Mouse (Mus musculus) heart, embryonic 13.5 days (tissue): ENCODE data around the gene Gbp8. TPM values are rescaled to one million over a fixed set of nuclear protein-coding genes. Genes with fewer than 3 reads are reported as not detected.
"Not testable (repeated sequence)": the region's sequence is repeated elsewhere in the genome, so short reads cannot be mapped to it uniquely, and the experiment has no call there.

Experiments
- ATAC-seq: fragments of 200-750 bp; cut with Nextera tagmentation; 2 replicates; pipeline ENCODE4 v1.8.0; 2017; ENCODE audit warnings: moderate TSS enrichment; ENCODE audit not compliant: insufficient number of reproducible peaks, low FRiP score, low TSS enrichment; ENCODE audit errors: extremely low read depth
- H3K27ac ChIP-seq: fragments of 300-500 bp; sonication (generic); replicated peaks from 2 replicates; pipeline ENCODE4 v1.5.1; 2015; ENCODE audit warnings: moderate library complexity, mild to moderate bottlenecking, inconsistent platforms
- H3K27me3 ChIP-seq: fragments of 300-500 bp; sonication (generic); replicated peaks from 2 replicates; pipeline ENCODE4 v1.6.1; 2015; ENCODE audit warnings: mild to moderate bottlenecking, inconsistent platforms
- H3K36me3 ChIP-seq: fragments of 300-500 bp; sonication (generic); 2 replicates; pipeline ENCODE4 v1.6.1; 2015; ENCODE audit warnings: mild to moderate bottlenecking, inconsistent platforms
- H3K4me1 ChIP-seq: fragments of 300-500 bp; sonication (generic); 2 replicates; pipeline ENCODE4 v1.6.1; 2015; ENCODE audit warnings: inconsistent platforms
- H3K4me2 ChIP-seq: fragments of 300-500 bp; sonication (generic); 2 replicates; pipeline ENCODE4 v1.6.1; 2015; ENCODE audit warnings: inconsistent platforms, mild to moderate bottlenecking, moderate library complexity
- H3K4me3 ChIP-seq: fragments of 300-500 bp; sonication (generic); 2 replicates; pipeline ENCODE4 v1.5.1; 2015; ENCODE audit warnings: moderate library complexity, mild to moderate bottlenecking, inconsistent platforms
- H3K9ac ChIP-seq: fragments of 300-500 bp; sonication (generic); 2 replicates; pipeline ENCODE4 v1.6.1; 2015; ENCODE audit warnings: inconsistent platforms, mild to moderate bottlenecking, moderate library complexity
- H3K9me3 ChIP-seq: fragments of 300-500 bp; sonication (generic); 2 replicates; pipeline ENCODE4 v1.6.1; 2016; ENCODE audit warnings: inconsistent platforms
- WGBS: fragments of 180-500 bp; shearing (Covaris S2); methylation state at CpG from one replicate; pipeline ENCODE4 v1.1.7; 2015; ENCODE audit warnings: mixed read lengths; 5-methylcytosine and 5-hydroxymethylcytosine counted together
- polyA plus RNA-seq: library from polyadenylated mRNA; unstranded; fragments of >200 nt; fragmentation: Nextera tagmentation; extraction: Ambion mirVana; gene quantifications from 2 replicates; pipeline ENCODE4 v1.2.1, GENCODE M21; 2015

Gbp8 gene
- 1.3 and 1.4 TPM in 2 replicates for polyA plus RNA-seq

GRCm38 (mm10) chr5:105139409-105140088, at the start of gene Gbp8, which contains the start of the genes Gbp9 and Gbp4:
Gene Gbp8, minus strand, starts transcription at chr5:105139540.
Gene Gbp9, minus strand, starts transcription at chr5:105139539.
Gene Gbp4, minus strand, starts transcription at chr5:105139586.
- not testable (repeated sequence) for H3K27me3 ChIP-seq, H3K4me1 ChIP-seq, H3K36me3 ChIP-seq, H3K9ac ChIP-seq, H3K9me3 ChIP-seq
- Histone ChIP-seq H3K4me3 (peak within 1 kb of the TSS; percentile 25), H3K27ac (peak within 1 kb of the TSS; percentile 58; the same call in 1 of the 2 replicates), H3K4me2 (peak within 1 kb of the TSS; percentile 16)
- ATAC-seq = peak; percentile 58; the same call in 1 of the 2 replicates
- WGBS = 20% methylated on average over 2 of the region's 2 CpGs

DNA sequence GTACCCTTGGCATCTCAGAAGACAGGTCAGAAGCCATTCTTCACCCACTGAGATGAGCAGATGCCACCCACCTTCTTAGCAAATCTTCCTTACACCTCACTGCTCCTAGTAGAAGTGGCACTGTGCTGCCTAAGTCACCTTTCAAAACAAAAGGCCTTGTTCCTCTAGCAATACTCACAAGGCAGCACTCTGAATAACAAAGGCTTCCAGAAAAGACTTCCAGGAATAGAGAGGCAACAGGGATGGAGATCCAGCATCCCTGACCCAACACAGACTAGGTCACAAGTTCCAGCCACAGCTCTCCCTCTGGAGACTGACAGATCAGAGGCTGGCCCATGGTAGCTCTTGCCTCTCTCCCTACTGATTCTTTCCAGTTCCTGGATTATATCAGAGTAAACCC, 42.1 kb upstream of the Gbp8 start:
- no peaks in the 10 kb centered on the region for H3K27me3 ChIP-seq
- no peak overlapping the region for H3K9ac ChIP-seq
- no peak overlapping the region for H3K27ac ChIP-seq
- no peak for ATAC-seq
- H3K4me3 ChIP-seq = no peak overlapping the region
- H3K36me3 ChIP-seq = no peaks in the 10 kb centered on the region
- no peak overlapping the region for H3K4me2 ChIP-seq
- no peaks in the 10 kb centered on the region for H3K9me3 ChIP-seq
- H3K4me1 ChIP-seq = no peaks in the 10 kb centered on the region

DNA sequence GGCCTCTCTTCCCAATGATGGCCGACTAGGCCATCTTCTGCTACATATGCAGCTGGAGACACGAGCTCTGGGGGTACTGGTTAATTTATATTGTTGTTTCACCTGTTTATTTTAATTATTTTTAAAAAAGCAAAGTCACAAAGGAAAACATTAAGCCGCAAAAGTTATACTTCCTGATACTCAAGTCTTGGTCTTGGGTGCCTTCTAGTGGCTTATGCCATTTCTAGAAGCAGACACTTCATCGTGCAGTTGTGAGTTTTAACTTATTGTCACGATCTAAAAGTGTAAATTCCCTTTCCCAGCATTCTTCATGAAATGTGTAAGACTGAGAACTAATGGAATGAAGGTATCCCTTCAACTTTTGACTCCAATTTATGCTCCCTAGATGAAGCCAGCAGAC, 17.2 kb upstream of the Gbp8 start:
- Histone ChIP-seq H3K4me2 (no peak overlapping the region), H3K4me3 (no peak overlapping the region), H3K36me3 (no peaks in the 10 kb centered on the region), H3K4me1 (no peaks in the 10 kb centered on the region), H3K9ac (no peak overlapping the region), H3K9me3 (no peaks in the 10 kb centered on the region), H3K27ac (no peak overlapping the region), H3K27me3 (no peaks in the 10 kb centered on the region)
- 71% methylated on average over 5 of the region's 5 CpGs for WGBS
- ATAC-seq = no peak

DNA sequence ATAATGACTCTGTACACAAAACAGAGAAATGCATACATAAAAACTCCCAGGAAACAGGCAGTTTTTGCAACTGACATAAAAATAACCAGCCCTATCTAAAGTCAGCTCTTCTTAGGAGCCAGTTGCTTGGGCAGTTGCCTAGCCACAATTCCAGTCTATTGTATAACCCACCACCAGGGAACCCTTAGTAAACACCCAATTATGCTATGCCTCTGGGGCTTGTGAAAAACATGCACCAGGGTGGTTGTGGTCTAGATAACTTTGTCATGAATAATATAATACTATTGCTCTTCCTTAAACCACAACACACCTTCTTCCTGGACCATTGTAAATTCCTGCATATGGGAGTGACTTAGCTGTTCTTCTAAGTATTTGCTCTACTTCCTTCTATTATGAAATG, 14.7 kb upstream of the Gbp8 start:
- no peaks in the 10 kb centered on the region for H3K4me1 ChIP-seq
- H3K9ac ChIP-seq = no peak overlapping the region
- H3K9me3 ChIP-seq = no peaks in the 10 kb centered on the region
- no peak overlapping the region for H3K27ac ChIP-seq
- H3K27me3 ChIP-seq = no peaks in the 10 kb centered on the region
- no peak overlapping the region for H3K4me3 ChIP-seq
- no peak overlapping the region for H3K4me2 ChIP-seq
- ATAC-seq = no peak
- no peaks in the 10 kb centered on the region for H3K36me3 ChIP-seq

GRCm38 (mm10) chr5:105148062-105148461, 8.7 kb upstream of the Gbp8 start:
- H3K4me1 ChIP-seq, H3K9ac ChIP-seq, H3K9me3 ChIP-seq, H3K27ac ChIP-seq, H3K4me2 ChIP-seq, H3K27me3 ChIP-seq, H3K4me3 ChIP-seq, H3K36me3 ChIP-seq, ATAC-seq: not testable (repeated sequence)
- WGBS = 59% methylated on average over 2 of the region's 2 CpGs

- ATAC-seq = no peak
- H3K36me3 ChIP-seq = no peaks in the 10 kb centered on the region
- 0 out of 2 replicates have a peak, but pooled peaks cover 6% of the 10 kb centered on the region for H3K4me1 ChIP-seq
- H3K9ac ChIP-seq = no peak overlapping the region
- no peaks in the 10 kb centered on the region for H3K9me3 ChIP-seq
- H3K4me3 ChIP-seq = no peak overlapping the region
- H3K27ac ChIP-seq = peak overlapping the region; percentile 70
- H3K4me2 ChIP-seq = no peak overlapping the region
- H3K27me3 ChIP-seq = no peaks in the 10 kb centered on the region
Measured at GRCm38 (mm10) chr5:105146447-105146846, 7.1 kb upstream of the Gbp8 start.

DNA sequence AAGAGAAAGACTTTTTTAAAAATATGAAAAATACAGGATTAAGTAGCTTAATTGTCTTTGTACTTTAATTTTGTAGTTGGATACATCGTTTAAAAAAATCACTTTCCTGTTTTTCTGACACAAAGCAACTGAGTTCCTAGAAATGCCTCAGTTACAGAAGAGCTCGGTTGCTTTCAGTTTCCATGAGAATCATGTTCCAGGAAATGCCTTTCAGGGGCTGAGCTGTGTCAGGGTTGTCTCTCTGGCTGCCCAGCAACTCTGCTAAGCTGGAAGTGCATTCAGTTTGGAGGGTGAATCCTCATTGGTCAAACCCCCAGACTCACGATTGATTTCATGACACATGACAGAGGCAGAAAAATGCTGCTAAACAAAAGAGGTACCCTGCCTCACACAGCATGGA, 6.4 kb upstream of the Gbp8 start:
- not testable (repeated sequence) for H3K27me3 ChIP-seq, H3K9ac ChIP-seq, H3K36me3 ChIP-seq, H3K4me1 ChIP-seq, ATAC-seq, H3K9me3 ChIP-seq, H3K4me3 ChIP-seq
- WGBS = 42% methylated on average over 3 of the region's 3 CpGs
- peak overlapping the region; percentile 69 for H3K27ac ChIP-seq
- 0 out of 2 replicates have a peak overlapping the region, but pooled peaks have one; percentile 10 for H3K4me2 ChIP-seq

DNA sequence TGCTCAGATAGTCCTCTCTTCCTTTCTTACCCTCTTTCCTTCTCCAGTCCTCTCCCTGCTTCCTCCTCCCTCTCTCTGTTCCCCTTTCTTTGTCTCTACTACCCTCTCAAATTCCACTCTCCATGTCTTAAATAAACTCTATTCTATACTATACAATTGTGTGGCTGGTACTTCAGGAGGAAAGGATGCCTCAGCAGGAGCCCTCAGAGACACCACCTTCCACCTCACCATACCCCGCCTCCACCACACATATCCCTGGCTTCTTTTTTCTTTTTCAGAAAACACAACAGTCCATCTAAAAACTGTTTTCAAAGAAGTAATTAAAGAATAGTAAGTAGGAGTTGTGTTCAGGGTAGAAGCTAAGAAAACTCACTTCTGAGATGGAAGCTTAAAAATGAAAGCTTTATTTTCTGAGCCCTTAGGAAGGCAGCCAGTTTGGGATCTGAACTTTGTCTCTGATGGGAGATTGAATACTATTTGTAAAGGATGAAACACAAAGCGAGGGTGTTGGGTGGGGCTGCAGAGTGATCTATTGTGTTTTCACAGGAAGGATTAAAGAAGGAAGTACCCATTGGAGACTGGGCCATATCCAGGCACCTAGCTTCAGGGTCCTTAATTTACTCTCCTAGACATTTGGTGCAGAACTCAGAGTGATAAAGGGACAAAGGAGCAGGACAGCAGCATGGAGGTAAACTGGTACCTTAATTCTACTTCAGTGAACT, 910 bp upstream of the Gbp8 start:
- not testable (repeated sequence) for H3K9ac ChIP-seq, H3K4me3 ChIP-seq

GRCm38 (mm10) chr5:105138906-105139305, 434 bp downstream of the Gbp8 start:
- peak overlapping the region; percentile 25 for H3K4me3 ChIP-seq
- 47% methylated on average over 1 of the region's 1 CpGs for WGBS
- H3K9me3 ChIP-seq = no peaks in the 10 kb centered on the region
- no peaks in the 10 kb centered on the region for H3K36me3 ChIP-seq
- no peak for ATAC-seq
- no peak overlapping the region; the same call in 1 of the 2 replicates for H3K9ac ChIP-seq
- peak overlapping the region; percentile 58; the same call in 1 of the 2 replicates for H3K27ac ChIP-seq
- peak overlapping the region; percentile 16 for H3K4me2 ChIP-seq
- H3K4me1 ChIP-seq = no peaks in the 10 kb centered on the region
- no peaks in the 10 kb centered on the region for H3K27me3 ChIP-seq

More for the DNA sequence above, 910 bp upstream of the Gbp8 start:
- not testable (repeated sequence) for H3K4me1 ChIP-seq, ATAC-seq, H3K36me3 ChIP-seq, H3K27me3 ChIP-seq, H3K27ac ChIP-seq, H3K9me3 ChIP-seq, H3K4me2 ChIP-seq
- WGBS = 64% methylated on average over 2 of the region's 2 CpGs

GRCm38 (mm10) chr5:105136706-105137304, 2.5 kb downstream of the Gbp8 start:
- not testable (repeated sequence) for ATAC-seq, H3K27me3 ChIP-seq, H3K4me2 ChIP-seq, H3K4me1 ChIP-seq, H3K9me3 ChIP-seq, H3K36me3 ChIP-seq, H3K4me3 ChIP-seq, H3K9ac ChIP-seq, H3K27ac ChIP-seq
- 82% methylated on average over 3 of the region's 3 CpGs for WGBS

DNA sequence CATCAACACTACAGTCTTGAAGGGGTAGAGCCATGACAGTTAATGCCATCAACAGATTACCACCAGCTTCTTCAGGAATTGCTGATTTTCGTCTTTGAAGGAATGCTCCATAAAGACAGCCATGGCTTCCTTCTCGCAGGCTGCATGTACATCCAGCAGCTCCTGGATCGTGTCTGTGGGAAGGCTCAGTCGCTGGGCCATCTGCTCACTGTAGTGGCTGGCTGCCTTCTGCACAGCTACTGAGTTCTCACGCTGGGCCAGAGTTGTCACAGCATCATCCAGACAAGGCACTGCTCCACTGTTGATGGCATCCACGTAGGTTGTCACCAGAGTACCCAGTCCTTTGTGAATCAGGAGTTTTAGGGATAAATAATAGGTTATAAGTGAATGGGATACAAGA, 17.6 kb downstream of the Gbp8 start:
- H3K9me3 ChIP-seq = not testable (repeated sequence)

More for the DNA sequence above, 17.6 kb downstream of the Gbp8 start:
- H3K27ac ChIP-seq, H3K27me3 ChIP-seq, H3K4me1 ChIP-seq, H3K9ac ChIP-seq, H3K4me2 ChIP-seq, ATAC-seq, H3K4me3 ChIP-seq: not testable (repeated sequence)
- 64% methylated on average over 6 of the region's 6 CpGs for WGBS
- peaks cover 17% of the 10 kb centered on the region; the same call in 1 of the 2 replicates for H3K36me3 ChIP-seq
